Mouse (Mus musculus): ENCODE results near the gene Dctn1.

The Dctn1 gene

DNA sequence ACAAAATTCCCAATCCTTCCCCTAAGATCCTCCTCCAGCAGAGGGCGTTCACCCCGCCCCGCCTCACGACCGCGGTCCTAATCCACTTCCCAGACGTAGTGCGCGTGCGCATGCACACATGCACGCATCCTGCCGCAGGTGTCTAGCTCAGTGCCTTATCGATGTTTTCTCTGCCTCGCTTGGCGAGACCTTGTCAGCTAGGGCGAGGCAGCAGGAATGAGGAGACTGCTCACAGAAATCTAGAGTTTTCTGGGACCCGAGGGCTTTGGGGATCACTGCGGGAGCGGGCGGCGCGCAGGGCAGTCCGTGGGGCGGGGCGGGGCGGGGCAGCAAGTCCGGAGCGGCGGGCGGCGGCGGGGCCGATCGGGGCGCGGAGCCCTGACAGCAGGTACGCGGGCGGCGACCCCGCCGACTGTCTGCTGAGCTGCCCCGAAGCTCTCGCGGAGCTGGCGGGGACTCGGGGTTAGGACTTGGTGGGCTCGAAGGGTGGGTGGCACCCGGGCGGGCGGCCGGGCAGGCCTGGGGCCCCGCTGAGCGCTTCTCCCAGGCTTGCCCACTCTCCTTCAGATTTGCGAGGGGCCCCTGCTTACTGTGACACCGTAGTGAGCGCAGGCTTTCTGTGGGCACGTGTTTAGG lies at the start of gene Dctn1:
Gene Dctn1 (plus strand): TSS at position 314 of the 636 bp plus-strand sequence.
- DNase-seq (ENCODE audit: low read depth, low spot score) = peak; percentile 93

DNA sequence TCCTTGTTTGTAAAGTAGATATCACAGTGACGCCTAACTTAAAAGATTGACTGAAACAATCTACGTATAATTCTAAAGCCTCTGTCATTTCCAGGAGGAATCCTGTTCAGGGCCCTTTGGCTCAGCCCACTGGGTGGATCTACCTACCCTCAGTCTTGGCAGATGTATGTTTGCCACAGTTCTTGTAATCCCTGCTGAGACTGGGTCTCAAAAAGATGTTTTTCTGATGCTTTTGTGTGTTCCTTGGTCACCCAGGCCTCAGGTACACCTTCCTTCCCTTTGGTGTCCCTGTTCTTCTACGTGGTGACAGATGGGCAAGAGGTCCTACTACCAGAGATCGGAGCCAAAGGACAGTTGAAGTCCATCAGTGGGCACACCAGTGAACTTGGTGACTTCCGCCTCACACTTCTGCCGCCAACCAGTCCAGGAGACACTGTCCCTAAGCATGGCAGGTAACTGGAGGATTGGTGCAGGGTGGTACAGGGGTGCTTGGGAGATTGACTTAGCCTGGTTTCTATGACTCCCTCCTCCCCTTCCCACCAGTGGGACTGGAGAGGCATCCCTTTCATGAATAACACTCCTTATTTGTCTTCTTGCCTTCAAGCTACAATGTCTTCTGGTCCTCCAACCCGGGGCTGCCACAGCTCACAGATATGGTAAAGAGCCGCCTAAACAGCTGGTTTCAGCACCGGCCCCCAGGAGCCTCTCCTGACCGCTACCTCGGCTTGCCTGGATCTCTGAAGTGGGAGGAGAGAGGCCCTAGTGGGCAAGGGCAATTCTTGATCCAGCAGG lies 49.2 kb upstream of the Dctn1 start:
- DNase-seq (ENCODE audit: low read depth, low spot score) = no peak

DNA sequence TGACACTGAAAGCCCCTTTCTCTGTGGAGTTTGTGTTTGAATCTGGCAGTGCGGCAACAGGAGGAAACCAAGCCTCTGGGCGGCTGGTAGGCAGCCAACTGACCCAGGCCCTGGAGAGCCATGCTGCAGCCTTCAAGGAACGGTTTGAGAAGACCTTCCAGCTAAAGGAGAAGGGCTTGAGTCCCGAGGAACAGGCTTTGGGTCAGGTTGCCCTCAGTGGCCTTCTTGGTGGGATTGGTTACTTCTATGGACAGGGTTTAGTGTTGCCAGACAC lies 48.6 kb upstream of the Dctn1 start:
- no peak for DNase-seq (ENCODE audit: low read depth, low spot score)

- no peak for DNase-seq (ENCODE audit: low read depth, low spot score)
Measured at GRCm38 (mm10) chr6:83117616-83118015, 48.1 kb upstream of the Dctn1 start.

DNA sequence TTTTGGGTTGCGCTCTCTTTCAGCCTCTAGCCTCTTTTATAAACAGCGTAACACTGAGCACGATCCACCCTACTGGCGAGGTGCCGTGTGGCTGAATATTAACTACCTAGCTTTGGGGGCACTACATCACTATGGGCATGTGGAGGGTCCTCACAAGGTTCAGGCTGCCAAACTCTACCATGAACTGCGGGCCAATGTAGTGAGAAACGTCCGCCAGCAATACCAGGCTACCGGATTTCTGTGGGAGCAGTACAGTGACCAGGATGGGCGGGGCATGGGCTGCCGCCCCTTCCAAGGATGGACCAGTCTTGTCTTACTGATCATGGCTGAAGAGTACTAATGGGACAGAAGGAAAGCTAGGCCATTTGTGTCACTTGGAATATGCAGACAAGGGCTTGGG lies 47.4 kb upstream of the Dctn1 start:
- DNase-seq (ENCODE audit: low read depth, low spot score) = no peak

DNA sequence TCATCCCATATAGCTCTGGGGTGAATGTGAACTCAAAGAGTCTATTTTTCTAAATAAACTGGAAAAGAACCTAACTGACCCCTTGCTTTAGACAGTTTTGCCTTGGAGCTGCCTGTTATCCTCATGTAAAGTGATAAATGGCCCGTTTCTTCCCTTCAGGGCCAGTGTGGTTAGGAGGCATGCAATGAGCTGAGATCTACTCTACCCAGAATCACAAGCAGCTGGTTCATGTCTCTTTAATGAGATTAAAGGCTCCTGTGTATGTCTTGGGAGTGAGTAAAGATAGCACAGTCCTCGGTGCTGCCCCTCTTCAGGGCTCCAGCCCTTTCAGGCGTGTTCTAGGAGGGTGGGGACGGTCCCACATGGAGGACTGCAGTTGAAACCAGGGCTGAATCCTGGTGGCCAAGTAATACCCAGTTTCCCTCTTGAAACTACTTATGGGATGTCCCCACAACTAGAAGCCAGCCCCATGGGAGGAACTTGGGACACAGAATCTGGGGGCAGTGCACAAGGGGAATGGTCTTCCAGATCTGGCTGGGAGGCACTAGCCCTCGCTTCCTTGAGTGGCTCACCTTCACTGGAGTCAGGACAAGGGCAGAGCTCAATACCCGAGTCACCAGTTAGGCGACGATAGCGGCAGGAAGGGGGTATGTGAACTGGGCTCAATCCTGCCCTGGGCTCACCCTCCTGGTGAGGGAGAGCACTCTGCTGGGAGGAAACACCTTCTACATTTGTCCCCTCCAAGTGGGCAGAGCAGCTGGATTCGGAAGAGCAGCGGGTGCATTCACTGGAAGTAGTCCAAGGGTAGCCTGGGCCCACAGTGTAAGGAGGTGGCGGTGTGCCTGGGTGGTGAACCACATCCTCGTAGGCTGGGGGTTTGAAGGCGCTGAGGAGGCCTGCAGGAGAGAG lies 46.6 kb upstream of the Dctn1 start:
- no peak for DNase-seq (ENCODE audit: low read depth, low spot score)

- DNase-seq (ENCODE audit: low read depth, low spot score) = no peak
Measured at GRCm38 (mm10) chr6:83119734-83120051, 46.0 kb upstream of the Dctn1 start.

DNA sequence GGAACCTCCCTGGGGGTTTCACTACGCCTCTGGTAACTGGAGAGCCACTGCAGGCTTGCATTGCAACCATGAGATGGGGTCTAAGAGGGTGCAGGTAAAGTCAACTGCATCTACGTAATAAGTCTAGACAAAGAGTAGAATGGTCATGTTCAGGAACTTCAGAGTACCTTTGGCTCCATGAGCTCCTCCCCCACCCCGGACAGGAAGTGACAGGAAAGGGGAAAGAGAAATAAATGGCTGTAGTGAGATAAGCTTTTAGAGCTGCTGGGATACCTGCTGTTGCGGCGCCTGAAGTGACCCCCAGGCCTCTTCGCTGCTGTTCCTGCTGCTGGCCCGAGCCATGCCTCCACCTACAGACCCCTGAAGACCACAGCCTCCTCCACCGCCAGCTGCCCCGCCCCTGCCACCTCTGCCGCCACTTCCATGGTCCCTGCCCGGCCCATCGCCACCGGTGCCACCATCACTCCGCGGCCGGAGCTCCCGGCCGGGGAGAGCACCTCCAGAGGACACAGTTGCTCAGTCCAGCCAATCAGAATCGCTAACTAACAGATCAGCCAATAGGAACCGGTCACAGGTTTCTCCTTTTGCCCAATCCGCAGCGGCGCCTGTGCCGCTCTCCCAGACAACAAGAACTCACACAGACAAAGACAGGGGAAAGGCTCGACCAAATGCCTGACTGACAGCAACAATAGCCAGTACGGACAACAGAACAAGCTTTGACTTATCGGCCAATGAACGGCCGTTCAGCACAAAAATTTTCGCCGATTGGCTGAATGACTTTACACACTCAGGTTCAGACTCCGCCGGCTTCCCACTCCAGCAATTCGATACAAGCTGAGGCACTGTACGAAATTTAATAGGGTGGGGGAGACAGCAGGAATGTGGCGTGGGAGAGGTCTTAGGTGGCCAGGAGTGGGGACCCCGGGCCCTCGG lies 44.5 kb upstream of the Dctn1 start, which contains the start of gene Wbp1:
Gene Wbp1 (minus strand): TSS at position 630 of the 933 bp plus-strand sequence.
- DNase-seq (ENCODE audit: low read depth, low spot score) = peak; percentile 99

GRCm38 (mm10) chr6:83121863-83122710 lies 43.6 kb upstream of the Dctn1 start:
- no peak for DNase-seq (ENCODE audit: low read depth, low spot score)

GRCm38 (mm10) chr6:83122961-83123360 lies 42.8 kb upstream of the Dctn1 start:
- DNase-seq (ENCODE audit: low read depth, low spot score) = no peak

DNA sequence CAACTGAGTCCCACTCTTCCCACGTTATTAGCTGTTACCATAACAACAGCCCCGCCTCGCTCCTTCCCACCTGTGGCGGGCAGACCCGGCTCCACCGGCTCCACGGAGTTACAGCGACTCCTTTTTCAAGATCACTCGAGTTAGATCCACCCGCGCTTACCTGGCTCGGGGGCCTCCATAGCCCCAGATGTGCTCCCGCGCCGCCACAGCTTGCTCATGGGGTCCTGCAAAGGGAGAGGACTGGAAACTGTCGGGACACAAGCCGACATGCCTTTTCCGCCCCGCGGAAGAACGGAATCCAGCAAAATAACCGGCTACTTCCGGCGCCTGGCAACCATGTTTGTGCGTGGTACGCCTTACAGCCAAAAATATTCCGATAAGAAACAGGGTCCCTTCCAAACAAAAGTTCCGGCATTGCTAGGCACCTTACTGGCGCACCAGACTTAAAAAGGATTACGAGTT lies 40.8 kb upstream of the Dctn1 start:
- DNase-seq (ENCODE audit: low read depth, low spot score) = peak; percentile 94

- DNase-seq (ENCODE audit: low read depth, low spot score) = no peak
Measured at GRCm38 (mm10) chr6:83125331-83125730, 40.4 kb upstream of the Dctn1 start, which contains the start of gene Ino80b. Gene Ino80b (minus strand): TSS chr6:83125431.

- no peak for DNase-seq (ENCODE audit: low read depth, low spot score)
Measured at GRCm38 (mm10) chr6:83127419-83127818, 38.3 kb upstream of the Dctn1 start.

DNA sequence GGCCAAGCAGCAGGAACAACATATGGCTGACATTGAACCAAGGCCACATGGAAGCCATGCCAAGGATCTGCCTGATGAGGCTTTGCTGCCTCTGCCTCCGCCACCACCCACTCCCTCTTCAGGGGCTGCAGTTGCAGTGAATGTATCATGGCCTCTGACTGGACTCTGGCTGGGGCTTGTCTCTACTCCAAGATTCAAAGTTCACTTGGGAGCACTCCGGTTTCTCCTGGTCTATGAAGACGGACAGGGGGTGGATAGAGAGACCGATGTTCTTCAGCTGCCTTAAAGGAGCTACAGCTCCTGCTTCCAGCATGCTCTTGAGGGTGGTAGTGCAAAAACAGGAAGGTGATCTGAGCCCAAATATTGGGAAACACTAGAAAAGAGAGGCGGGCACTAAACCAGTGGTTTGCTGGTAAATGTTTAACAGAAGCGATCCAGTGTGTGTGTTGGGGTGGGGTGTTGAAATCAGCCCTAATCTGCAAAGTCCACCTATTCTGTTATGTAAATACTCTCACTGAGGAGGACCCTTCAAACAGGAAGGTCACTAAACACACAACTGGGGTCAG lies 34.2 kb upstream of the Dctn1 start:
- DNase-seq (ENCODE audit: low read depth, low spot score) = no peak

DNA sequence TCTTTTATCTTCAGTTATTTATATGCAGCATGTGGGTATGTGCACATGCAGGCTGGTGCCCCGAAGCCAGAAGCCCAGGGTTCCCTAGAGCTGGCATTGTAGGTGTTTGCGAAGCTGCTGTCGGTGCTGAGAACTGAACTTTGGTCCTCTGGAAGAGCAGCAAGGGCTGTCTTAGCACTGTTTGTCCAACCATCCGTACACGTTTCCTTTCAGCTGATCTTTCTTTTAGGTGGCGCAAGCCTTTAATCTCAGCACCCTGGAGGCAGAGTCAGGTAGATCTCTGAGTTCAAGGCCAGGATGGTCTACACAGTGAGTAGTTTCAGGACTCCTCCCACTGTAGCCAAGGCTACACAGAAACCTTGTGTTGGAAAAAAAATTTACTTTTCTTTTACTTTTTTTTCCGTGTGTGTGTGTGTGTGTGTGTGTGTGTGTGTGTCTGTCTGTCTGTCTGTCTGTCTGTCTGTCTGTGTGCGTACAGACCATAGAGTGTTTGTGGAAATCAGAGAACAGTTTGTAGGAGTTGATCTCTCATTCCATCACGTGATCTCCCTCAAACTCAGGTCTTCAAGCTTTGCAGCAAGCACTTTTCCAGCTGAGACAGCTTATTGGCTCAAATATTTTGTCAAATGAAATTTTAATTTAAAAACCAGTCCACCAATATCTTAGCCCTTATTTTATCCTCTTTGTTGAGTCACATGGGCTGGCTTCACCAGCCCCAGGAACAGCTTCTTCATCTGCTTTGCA lies 33.4 kb upstream of the Dctn1 start:
- no peak for DNase-seq (ENCODE audit: low read depth, low spot score)

DNA sequence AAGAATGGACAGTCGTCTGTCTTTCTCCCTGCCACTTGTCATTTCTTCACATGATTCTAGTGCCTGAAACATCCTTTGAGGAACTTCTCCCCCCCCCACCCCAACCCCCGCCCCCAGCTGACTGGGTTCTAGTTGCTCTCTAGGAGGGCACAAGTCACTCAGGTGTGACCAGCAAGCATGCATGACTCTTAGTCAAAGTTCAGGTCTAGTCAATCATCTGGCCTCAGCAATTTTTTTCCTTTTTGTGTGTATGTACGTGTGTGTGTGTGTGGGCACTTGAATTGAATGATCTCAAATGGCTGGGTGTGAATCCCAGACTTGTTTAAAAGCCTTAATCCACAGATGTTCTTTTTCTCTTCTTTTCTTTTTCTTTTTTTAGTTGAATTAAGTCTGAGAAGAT lies 31.5 kb upstream of the Dctn1 start:
- no peak for DNase-seq (ENCODE audit: low read depth, low spot score)

DNA sequence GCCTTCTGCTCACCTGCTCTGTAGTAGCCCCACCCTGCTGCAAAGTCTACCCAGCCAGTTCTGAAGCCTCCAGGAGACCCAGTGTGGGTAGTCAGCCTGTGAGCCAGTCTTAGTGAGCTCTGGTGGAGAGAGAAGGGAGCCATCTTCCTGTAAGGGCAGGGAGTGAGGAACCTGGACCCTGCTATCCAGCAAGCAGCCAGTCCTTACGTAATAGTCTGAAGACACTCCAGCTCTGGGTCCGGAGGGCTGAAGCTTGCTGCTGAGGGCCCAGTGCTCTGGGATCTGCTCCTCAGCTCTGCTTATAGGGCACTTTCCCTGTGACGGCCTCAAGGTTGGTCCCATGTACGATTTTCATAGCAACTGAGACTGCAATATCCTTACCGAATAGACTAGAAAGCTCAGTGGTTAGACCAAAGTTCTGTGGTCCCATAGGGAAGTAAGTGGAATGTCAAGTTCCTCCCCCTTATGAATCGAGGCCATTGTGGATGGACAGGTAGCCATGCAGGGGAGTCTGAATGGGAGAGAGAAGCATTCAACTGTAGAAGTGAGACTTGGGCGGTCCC lies 30.7 kb upstream of the Dctn1 start, which contains the start of gene Rtkn:
Gene Rtkn (plus strand): TSS at position 513 of the 563 bp plus-strand sequence.
- no peak for DNase-seq (ENCODE audit: low read depth, low spot score)

DNA sequence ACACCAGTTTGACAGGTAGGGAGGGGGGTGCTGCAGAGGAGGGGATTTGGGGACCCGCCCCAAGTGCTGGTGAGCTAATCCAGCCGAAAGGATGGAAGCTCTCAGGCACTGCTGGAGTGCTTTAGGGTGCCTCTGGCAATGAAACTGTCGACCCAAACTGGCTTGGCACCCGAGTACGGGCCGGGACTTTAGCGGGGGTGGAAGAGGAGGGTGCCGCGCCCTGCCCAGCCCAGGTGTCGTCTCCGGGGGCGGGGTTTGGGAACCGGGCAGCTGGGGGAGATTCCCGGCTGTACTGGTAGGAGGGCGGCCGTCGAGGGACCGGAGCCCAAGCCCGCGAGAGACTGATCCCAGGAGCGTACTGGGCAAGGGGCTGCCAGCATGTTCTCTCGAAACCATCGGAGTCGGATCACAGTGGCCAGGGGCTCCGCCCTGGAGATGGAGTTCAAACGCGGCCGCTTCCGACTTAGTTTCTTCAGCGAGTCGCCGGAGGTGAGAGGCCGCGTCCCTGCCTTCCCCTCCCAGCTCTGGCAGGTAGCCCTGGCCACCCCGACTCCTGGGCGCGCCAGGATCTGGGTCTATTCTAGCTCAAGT lies 30.1 kb upstream of the Dctn1 start:
- DNase-seq (ENCODE audit: low read depth, low spot score) = no peak
